Mouse (Mus musculus) testis, adult 2 months (tissue): Measurements from ENCODE around the gene Tent4b.

Experiments
- CTCF ChIP-seq: fragments of 200-500 bp; IDR thresholded peaks from 2 replicates; pipeline ENCODE4 v1.5.1; 2012; ENCODE audit warnings: low read depth, mild to moderate bottlenecking, inconsistent platforms, low read length, moderate library complexity; ENCODE audit not compliant: control insufficient read depth, insufficient read depth, insufficient replicate concordance
- POLR2A ChIP-seq: fragments of 200-500 bp; IDR thresholded peaks from 2 replicates; pipeline ENCODE4 v1.6.1; 2012; ENCODE audit warnings: low read depth, mild to moderate bottlenecking, inconsistent platforms, low read length, moderate library complexity; ENCODE audit not compliant: control insufficient read depth

DNA sequence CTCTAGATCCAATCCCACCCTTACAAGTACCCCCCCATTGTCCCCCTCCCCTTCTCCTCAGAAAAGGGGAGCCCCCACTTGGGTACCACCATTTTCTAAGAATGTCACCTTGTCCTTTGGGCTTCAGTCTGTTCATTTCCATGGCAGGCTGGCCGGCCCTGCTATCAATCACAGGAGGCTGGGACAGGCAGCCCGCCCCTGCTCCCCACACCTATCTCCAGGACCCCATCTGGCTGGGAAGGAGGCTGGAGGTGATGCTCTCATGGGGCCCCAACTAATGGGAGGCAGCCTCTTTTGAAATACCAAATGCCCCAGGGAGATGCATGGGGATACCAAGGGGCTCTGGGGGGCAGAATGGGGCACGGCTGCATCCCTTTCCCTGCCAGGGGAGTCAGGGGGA lies 93.9 kb downstream of the Tent4b start:
- TF ChIP-seq POLR2A (no peak), CTCF (no peak)
